Mouse (Mus musculus): ENCODE results near the gene Rap1b. TPM values are rescaled to one million over a fixed set of nuclear protein-coding genes. Genes with fewer than 3 reads are reported as not detected.

Rap1b gene
- 331 and 337 TPM in 2 replicates for total RNA-seq (2017)

DNA sequence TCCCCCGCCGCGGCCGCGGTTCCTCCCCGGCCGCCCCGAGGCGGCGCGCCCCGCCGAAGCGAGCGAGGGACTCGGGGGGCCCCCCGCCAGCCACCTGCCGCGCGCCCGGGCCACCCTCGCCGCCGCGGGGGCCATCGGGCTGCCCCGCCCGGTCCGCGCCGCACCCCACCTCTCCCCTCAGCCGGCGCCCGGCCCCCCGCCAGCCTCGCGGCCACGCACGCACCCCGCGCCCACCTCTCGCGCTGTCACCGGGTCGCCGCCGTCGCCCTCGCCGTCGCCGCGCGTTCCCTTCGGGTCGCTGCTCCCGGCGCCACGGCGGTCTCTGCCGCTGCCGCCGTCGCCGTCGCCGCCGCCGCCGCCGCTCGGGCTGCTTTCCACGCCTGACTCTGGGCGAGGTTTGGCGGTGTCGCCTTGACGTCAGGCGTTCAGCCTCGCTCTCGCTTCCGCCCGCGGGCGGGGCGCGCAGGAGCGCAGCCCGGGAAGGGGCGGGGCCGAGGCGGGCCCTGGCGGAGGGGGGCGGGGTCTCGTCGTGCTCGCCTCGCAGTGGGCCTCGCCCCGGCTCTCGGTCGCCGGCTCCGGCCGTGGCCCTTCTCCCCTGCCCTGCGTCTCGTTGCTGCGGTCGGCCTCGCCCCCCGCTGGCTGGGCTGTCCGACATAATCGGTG, at the start of gene Rap1b:
TSS of gene Rap1b (minus strand) at position 439 of the 663 bp plus-strand sequence.
- peak; percentile 81 for ATAC-seq (ENCODE audit: extremely low read depth, insufficient number of reproducible peaks, low FRiP score, poor library complexity, severe bottlenecking)

DNA sequence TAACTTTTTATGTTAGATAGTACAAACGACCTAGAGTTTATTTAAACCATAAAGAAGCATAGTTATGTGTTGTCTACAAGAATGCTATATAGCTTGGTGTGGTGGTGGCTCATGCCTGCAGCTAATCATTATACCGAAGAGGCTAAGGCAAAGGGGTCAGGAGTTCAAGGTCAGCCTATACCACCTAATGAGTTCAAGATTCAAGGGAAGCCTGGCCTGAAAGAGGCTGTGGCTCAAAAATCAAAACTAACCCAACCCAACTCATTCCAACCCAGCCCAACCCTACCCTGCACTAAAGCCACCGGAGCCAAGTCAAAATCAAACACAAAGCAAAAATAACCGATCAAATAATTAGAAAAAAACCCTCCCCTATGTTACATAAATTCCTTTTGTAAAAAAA, 49.4 kb upstream of the Rap1b start:
- ATAC-seq (ENCODE audit: extremely low read depth, insufficient number of reproducible peaks, low FRiP score, poor library complexity, severe bottlenecking): no peak

DNA sequence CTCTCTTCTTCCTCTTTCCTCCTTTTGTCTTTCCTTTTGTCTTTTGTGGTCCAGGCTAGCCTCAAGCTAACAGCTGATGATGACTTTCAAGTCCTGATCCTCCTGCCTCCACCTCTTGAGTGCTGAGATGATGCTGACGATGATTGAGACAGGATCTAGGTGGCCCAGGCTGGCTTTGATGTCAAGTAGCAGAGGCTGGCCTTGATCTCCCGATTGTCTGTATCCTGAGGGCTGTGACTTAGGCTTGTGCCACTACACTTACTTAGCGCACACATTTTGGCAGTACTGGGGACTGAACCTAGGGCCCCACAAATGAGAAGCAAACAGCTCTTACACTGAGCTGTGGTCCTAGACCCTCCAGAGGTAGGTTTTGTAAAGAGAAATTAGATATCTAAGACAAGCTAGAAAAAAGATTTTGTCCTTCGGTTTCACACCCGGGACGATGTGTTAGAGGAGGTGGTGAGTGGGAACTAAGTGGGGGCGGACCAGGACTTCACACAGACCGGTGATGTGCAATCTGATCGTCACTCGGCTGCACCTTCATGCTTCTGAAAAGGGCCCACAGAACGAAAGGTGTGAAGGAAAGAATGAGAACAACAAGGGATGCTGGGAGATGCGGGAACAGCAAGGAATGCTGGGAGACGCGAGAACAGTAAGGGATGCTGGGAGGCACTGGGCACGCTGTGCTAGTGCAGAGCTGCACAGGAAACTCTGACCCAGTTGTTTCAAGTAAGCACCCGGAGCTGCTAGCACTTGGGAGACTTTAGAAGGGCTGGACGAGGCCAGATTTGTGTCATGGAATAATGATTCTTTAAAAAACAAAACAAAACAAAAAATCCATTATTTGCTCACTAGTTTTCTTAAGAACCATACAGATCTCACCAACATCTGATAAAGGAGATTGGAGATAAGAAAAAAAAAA, 48.5 kb upstream of the Rap1b start:
- ATAC-seq (ENCODE audit: extremely low read depth, insufficient number of reproducible peaks, low FRiP score, poor library complexity, severe bottlenecking): no peak

DNA sequence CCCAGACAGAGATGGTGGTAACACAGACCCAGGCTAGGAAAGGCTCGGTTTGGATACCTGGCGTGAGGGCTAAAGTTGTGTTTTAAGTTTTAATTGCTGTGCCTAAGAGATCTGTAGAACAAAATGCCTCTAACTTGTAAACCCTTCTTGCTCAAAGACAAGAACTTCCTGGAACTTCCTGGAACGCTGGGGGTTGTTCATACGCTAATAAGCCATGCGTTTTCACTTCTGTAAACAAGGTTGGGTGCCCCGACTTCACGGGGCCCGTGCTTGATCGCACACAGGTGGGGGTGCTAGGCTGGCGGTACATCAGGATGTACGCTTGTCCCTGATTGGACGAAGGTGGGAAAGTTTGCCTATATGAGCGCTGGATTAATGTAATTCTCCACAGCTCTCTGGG, 47.3 kb upstream of the Rap1b start:
- peak; percentile 68 for ATAC-seq (ENCODE audit: extremely low read depth, insufficient number of reproducible peaks, low FRiP score, poor library complexity, severe bottlenecking)

DNA sequence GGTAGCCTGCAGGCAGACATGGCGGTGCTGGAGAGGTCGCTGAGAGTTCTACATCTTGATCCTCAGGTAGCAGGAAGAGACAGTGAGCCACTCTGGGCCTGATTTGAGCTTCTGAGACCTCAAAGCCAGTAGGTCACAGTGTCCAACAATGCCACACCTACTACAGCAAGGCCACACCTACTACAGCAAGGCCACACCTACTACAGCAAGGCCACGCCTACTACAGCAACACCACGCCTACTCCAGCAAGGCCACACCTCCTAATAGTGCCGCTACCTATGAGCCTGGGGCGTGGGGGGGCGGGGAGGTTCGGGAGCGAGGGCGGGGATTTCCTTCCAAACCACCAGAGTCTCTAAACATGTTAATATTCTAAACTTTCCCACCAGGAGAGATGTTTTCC, 45.5 kb upstream of the Rap1b start:
- ATAC-seq (ENCODE audit: extremely low read depth, insufficient number of reproducible peaks, low FRiP score, poor library complexity, severe bottlenecking): no peak

DNA sequence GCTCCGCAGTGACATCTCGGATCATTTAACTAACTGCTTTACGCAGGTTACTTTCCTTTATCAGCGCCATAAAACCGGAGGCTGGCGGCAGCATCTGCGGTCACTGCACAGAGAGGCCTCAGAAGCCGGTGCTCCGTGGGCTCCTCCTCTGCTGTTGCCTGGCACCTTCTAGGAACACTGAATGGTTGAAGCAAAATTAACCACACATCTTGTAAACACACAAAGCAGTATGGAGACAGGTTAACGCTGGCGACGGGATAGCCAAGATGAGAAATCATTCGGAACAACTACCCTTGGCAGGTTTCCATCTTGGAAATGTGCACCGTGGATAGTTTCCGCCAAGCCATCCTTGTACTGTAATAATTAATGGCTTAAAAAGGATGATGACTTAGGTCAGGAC, 43.0 kb upstream of the Rap1b start:
- ATAC-seq (ENCODE audit: extremely low read depth, insufficient number of reproducible peaks, low FRiP score, poor library complexity, severe bottlenecking): no peak

DNA sequence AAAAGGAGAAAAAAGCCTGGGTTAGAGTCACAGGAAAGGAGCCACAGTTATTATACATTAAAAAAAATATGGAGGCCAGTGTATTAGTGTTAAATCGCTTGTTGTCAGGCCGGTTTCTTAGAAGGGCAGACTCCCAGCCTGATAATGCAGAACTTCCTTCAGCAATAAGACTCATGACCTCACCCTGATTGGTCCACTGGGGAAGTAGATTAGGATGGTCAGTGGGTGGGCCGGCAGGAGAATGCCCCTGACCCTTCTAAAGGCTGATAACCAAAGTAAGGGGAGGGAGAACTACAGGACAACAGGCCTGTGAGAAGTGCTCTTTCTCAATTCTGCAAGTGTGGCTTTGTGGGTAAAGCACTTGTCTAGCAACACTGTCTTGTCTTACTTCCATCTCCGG, 39.5 kb upstream of the Rap1b start:
- no peak for ATAC-seq (ENCODE audit: extremely low read depth, insufficient number of reproducible peaks, low FRiP score, poor library complexity, severe bottlenecking)

DNA sequence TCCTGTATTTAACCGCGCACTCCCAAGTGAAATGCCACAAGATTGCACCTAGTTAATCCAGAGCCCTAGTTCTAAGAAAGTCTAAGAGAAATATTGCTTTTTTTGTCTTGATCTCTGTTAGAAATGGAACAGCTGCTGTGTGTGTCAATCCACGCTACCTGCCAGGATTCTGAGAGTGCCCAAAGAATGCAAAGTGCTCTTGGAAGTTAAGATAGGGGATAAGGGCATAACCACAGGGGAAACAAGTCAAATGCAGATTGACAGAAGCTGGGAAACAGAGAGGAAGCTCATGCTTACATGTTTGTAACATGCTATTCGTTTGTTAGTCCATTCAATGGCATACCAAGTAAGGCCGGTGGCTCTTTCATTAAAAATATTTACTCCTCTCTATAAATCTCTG, 38.9 kb upstream of the Rap1b start:
- no peak for ATAC-seq (ENCODE audit: extremely low read depth, insufficient number of reproducible peaks, low FRiP score, poor library complexity, severe bottlenecking)

DNA sequence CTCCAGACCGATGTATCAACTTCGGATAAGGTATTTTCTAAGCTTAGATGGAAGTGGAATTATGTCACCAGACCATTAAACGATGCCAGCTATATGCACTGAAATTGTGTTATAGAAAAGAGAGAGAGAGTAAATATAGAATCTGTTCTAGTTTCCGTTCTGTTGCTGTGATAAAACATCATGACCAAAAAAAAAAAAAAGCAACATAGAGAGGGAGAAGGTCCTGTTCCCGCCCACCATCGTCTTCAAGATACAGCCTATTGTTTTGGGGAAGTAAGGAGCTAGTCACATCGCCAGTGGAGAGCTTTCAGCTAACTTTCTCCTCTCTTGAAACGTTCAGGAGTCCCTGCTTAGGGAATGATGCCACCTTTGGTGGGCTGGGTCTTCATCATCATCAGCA, 37.6 kb upstream of the Rap1b start:
- ATAC-seq (ENCODE audit: extremely low read depth, insufficient number of reproducible peaks, low FRiP score, poor library complexity, severe bottlenecking): no peak

DNA sequence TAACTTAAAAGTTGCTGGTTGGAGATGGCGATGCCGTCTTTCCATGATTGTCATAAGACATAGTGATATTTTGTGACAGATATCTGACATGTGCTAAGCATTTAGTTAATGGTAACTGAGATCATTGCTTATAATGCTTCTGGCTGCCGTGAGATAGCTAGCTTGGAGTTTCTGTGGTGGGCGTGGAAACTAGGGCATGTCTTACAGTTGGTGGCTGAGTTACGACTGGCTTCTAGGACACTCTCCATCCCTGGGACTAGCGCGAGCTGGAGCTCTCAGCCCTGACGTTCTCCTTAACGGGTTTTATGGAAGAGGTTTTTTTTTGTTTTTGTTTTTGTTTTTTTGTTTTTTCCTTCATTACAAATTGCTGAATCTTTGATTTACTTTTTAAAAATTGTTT, 32.8 kb upstream of the Rap1b start:
- no peak for ATAC-seq (ENCODE audit: extremely low read depth, insufficient number of reproducible peaks, low FRiP score, poor library complexity, severe bottlenecking)

DNA sequence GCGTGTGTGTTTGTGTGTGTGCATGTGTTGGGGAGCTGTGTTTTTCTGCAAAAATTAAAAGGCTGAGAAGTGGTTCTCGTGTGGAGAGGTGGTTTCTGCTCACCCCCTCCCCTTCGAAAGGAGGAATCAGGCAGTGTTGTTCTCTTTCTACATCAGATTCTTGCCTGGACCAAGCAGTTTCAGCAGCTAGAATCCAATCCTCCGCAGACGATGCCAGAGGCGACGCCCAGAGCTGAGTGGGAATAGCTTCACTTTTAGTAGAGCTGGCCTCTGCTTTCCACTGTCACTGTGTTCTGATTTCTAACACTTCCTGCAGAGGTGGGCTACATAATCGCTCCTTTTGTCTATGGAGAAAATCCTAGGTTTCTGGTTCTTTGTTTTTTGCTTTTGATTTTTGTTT, 31.0 kb upstream of the Rap1b start:
- no peak for ATAC-seq (ENCODE audit: extremely low read depth, insufficient number of reproducible peaks, low FRiP score, poor library complexity, severe bottlenecking)

DNA sequence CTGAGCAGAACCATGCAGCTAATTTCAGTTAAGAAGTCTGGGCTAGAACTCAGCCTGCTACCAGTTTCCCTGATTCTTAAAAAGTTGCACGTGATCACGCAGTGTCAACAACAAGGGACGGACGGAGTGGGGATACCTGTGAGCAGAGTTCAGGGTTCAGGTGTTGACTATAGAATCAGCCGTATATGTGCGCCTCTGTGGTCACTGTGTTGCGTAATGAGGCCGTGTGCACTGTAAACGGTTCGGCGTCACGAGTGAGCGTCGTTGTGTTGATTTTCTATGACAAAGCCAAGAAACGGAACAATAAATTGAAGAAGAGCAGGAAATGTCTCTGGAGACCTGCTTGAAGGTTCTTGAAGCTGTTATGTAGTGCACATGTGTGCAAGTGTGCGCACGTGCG, 30.6 kb upstream of the Rap1b start:
- peak; percentile 85 for ATAC-seq (ENCODE audit: extremely low read depth, insufficient number of reproducible peaks, low FRiP score, poor library complexity, severe bottlenecking)

DNA sequence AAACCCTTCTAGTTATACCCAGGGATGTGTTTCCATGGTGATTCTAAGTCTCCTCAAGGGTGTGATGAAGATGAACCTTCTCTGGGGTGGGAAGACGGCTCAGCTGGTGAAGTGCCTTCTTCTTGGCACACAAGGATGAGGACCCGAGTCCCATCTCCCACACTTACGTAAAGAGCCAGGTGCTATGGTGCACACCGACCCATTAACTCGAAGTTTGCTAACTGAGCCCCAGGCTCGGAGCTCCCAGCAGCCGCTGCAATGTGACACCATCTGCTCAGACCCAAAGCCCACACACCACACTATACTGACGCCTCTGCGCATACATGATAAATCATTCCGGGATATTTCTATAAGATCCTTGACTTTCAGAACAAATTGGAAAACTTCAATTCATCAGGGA, 29.1 kb upstream of the Rap1b start:
- no peak for ATAC-seq (ENCODE audit: extremely low read depth, insufficient number of reproducible peaks, low FRiP score, poor library complexity, severe bottlenecking)

DNA sequence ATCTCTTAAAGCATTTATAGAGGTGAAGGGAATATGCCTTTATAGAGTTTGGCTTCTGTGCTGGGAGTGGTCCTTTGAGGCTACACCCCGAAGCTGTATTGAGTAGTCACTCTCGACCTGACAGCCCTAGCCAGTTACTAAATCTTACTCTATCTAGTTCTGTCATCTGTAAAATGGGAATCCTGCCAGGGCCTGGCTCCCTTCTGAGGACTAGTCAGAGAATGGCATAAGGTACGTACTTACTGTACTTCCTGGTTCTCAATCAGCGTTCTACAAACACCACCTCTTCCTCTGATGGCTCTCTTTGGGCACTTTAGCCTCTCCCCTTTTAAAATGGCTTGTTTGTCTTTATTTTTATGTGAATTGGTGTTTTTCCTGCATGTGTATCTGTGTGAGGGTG, 28.1 kb upstream of the Rap1b start:
- ATAC-seq (ENCODE audit: extremely low read depth, insufficient number of reproducible peaks, low FRiP score, poor library complexity, severe bottlenecking): peak; percentile 43; the same call in 1 of the 2 replicates

DNA sequence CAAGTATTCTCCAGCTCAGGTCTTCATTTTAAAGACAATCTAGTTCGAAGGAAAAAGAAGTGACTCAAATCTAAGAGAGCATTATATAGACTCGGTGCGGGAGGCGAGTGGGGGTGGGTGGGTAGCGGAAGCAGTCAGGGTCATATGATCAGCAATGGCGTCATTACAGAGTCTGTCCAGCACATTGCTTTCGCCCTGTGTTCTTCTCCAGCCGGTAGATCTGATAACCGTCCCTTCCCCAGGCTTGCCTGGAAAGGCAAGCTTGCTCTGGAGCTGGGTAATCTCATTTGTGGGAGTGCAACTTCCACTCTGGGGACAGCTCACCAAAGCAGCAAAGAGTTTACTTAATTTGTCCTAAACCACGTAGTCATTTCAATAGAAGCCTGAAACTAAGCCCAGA, 26.6 kb upstream of the Rap1b start:
- no peak for ATAC-seq (ENCODE audit: extremely low read depth, insufficient number of reproducible peaks, low FRiP score, poor library complexity, severe bottlenecking)

DNA sequence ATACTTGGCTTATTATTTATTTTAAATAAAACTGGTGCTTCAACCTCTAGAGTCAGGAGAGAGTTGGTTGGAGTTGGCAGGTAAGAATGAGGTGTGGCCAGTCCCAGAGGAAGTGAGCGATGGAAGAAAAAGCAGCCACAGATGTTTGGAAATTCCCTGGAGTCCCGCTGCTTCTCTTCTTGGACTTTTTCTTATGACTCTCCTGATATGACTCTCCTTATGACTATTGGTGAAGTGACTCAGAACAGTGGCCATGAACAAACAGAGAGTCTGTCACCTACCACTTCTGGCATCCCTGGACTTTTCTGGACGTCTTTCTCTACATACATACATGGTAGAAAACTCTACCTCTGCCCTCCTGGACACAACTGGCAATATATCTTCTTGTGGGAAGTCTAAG, 21.5 kb upstream of the Rap1b start:
- ATAC-seq (ENCODE audit: extremely low read depth, insufficient number of reproducible peaks, low FRiP score, poor library complexity, severe bottlenecking): no peak

DNA sequence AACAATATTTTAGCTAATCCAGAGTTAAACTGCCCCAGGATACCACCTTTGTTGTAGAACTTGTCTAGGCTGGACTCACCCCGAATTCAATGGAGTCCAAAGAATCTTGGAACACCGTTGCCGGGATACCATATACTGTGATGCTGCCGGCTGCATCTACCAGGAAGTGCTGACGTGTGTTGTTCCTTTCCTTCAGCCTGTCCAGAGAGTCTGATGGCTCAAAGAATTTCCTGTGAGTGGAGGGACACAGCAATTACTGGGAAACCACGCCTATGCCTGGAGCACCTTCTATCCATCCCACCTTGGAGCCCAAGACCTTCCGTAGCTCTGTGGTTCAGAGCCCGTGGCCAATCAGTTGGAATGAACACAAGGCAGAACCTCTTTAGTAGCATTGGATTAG, 20.8 kb upstream of the Rap1b start:
- ATAC-seq (ENCODE audit: extremely low read depth, insufficient number of reproducible peaks, low FRiP score, poor library complexity, severe bottlenecking): no peak

DNA sequence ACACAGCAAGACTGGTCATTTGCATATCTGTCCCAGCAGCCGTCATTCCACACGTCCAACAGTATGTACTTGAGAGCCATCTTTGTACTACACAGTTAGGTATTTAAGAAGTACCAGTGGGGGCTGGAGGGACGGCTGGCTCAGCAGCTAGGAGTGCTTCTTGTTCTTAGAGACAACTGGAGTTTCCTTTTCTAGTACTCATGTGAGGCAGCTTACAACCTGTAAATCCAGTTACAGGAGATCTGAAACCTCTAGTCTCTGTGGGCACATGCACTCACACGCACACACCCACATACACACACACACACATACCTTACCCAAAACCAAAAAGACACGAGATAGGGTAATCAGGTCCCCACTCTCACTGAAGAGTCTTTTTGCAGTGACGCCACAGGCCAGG, 18.9 kb upstream of the Rap1b start:
- no peak for ATAC-seq (ENCODE audit: extremely low read depth, insufficient number of reproducible peaks, low FRiP score, poor library complexity, severe bottlenecking)

DNA sequence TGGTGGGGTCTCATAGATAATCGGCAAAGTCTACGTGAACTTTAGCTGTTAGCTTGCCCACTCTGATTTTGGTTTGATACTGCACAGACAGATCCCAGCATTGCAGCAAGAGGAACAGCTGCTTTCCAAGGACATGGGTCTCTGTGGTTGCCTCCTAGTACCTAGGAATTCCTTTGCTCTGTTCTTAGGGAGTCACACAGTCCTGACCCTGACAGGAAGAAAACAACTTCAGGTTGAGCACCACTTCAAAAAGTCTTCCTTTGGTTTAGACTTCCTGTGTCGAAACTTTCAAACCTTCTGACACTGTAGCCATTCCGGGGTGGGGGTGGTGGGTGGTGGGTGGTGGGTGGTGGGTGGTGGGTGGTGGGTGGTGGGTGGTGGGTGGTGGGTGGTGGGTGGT, 18.4 kb upstream of the Rap1b start:
- no peak for ATAC-seq (ENCODE audit: extremely low read depth, insufficient number of reproducible peaks, low FRiP score, poor library complexity, severe bottlenecking)

DNA sequence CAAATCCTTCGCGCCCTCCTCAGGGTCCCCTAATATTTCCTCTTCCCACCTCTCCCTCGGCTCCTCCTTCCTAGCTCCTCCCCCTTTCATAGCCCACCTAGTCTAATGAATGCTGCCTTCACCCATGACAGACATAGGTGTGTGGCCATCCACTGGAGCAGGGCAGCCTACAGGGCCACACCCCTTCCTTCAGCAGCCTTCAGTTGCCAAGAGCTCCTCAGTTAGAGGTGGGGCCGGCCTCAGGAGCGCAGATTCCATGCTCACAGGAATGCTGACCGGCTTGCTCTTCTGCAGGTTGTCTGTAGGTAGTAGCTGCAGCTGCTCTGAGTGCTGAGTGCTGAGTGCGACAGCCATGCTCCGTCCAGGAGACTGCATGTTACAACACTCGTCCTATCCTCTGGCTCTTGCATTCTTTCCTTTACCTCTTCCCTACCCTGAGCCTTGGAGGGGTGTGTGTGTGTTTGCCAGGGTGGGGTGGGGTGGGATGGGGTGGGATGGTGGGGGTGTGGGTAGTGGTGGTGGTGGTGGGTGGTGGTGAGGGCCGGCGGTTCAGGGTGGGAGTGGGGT, 16.3 kb upstream of the Rap1b start:
- ATAC-seq (ENCODE audit: extremely low read depth, insufficient number of reproducible peaks, low FRiP score, poor library complexity, severe bottlenecking): no peak
